Mouse (Mus musculus) liver, embryonic 12.5 days (tissue): ENCODE data around the gene Vps8. TPM values are rescaled to one million over a fixed set of nuclear protein-coding genes. Genes with fewer than 3 reads are reported as not detected.

Experiments used
- ATAC-seq: fragments of 200-750 bp; cut with Nextera tagmentation; 2 replicates; pipeline ENCODE4 v1.8.0; 2017; ENCODE audit warnings: moderate number of reproducible peaks, mild to moderate bottlenecking, moderate library complexity
- H3K27ac ChIP-seq: fragments of 300-500 bp; sonication (generic); 2 replicates; pipeline ENCODE4 v1.5.1; 2016; ENCODE audit warnings: mild to moderate bottlenecking
- H3K27me3 ChIP-seq: fragments of 300-500 bp; sonication (generic); replicated peaks from 2 replicates; pipeline ENCODE4 v1.6.1; 2016; ENCODE audit warnings: mild to moderate bottlenecking, moderate library complexity
- H3K36me3 ChIP-seq: fragments of 300-500 bp; sonication (generic); 2 replicates; pipeline ENCODE4 v1.6.1; 2016; ENCODE audit warnings: mild to moderate bottlenecking, moderate library complexity
- H3K4me1 ChIP-seq: fragments of 300-500 bp; sonication (generic); 2 replicates; pipeline ENCODE4 v1.6.1; 2016
- H3K4me2 ChIP-seq: fragments of 300-500 bp; sonication (generic); 2 replicates; pipeline ENCODE4 v1.6.1; 2016; ENCODE audit warnings: mild to moderate bottlenecking, moderate library complexity
- H3K4me3 ChIP-seq: fragments of 300-500 bp; sonication (generic); 2 replicates; pipeline ENCODE4 v1.5.1; 2016; ENCODE audit warnings: mild to moderate bottlenecking, moderate library complexity
- H3K9ac ChIP-seq: fragments of 300-500 bp; sonication (generic); 2 replicates; pipeline ENCODE4 v1.6.1; 2016; ENCODE audit warnings: mild to moderate bottlenecking, moderate library complexity
- H3K9me3 ChIP-seq: fragments of 300-500 bp; sonication (generic); replicated peaks from 2 replicates; pipeline ENCODE4 v1.6.1; 2016; ENCODE audit warnings: mild to moderate bottlenecking, moderate library complexity
- whole genome bisulfite sequencing: fragments of 180-500 bp; shearing (Covaris S2); methylation state at CpG from one replicate; pipeline ENCODE4 v1.1.7; 2016; ENCODE audit not compliant: insufficient replicate concordance; 5-methylcytosine and 5-hydroxymethylcytosine counted together
- polyA plus RNA-seq: library from polyadenylated mRNA; unstranded; fragments of >200 nt; fragmentation: Nextera tagmentation; extraction: Ambion mirVana; gene quantifications from 2 replicates; pipeline ENCODE4 v1.2.1, GENCODE M21; 2016

Vps8 gene
- polyA plus RNA-seq, 1 experiment from 2014 or later, result 10.0 TPM

- H3K36me3 ChIP-seq, result no peaks in the 10 kb centered on the region
- H3K4me1 ChIP-seq, result no peaks in the 10 kb centered on the region
- no peak overlapping the region for H3K4me2 ChIP-seq
- H3K4me3 ChIP-seq, result no peak overlapping the region
- no peak for ATAC-seq
- H3K27ac ChIP-seq, result no peak overlapping the region
- H3K27me3 ChIP-seq, result no peaks in the 10 kb centered on the region; the same call in 1 of the 2 replicates
- H3K9me3 ChIP-seq, result no peaks in the 10 kb centered on the region
- no peak overlapping the region for H3K9ac ChIP-seq
Observed at GRCm38 (mm10) chr16:21411779-21412178, 11.1 kb upstream of the Vps8 start.

GRCm38 (mm10) chr16:21412593-21413047 lies 10.3 kb upstream of the Vps8 start:
- Histone ChIP-seq H3K4me3 (no peak overlapping the region), H3K36me3 (no peaks in the 10 kb centered on the region), H3K4me2 (no peak overlapping the region), H3K9ac (no peak overlapping the region), H3K4me1 (peaks cover 6% of the 10 kb centered on the region; the same call in 1 of the 2 replicates), H3K27ac (no peak overlapping the region), H3K9me3 (no peaks in the 10 kb centered on the region), H3K27me3 (no peaks in the 10 kb centered on the region; the same call in 1 of the 2 replicates)
- peak; percentile 37; the same call in 1 of the 2 replicates for ATAC-seq
- WGBS, result 16% methylated on average over 8 of the region's 8 CpGs

GRCm38 (mm10) chr16:21413819-21414218 lies 9.1 kb upstream of the Vps8 start:
- peaks cover 14% of the 10 kb centered on the region; the same call in 1 of the 2 replicates for H3K4me1 ChIP-seq
- no peak overlapping the region for H3K27ac ChIP-seq
- no peak overlapping the region for H3K9ac ChIP-seq
- no peak overlapping the region for H3K4me2 ChIP-seq
- H3K27me3 ChIP-seq, result no peaks in the 10 kb centered on the region; the same call in 1 of the 2 replicates
- no peak for ATAC-seq
- 55% methylated on average over 3 of the region's 3 CpGs for WGBS
- no peak overlapping the region for H3K4me3 ChIP-seq
- no peaks in the 10 kb centered on the region for H3K9me3 ChIP-seq
- H3K36me3 ChIP-seq, result no peaks in the 10 kb centered on the region

- H3K27ac ChIP-seq, result no peak overlapping the region
- H3K9me3 ChIP-seq, result no peaks in the 10 kb centered on the region
- no peak for ATAC-seq
- H3K27me3 ChIP-seq, result no peaks in the 10 kb centered on the region; the same call in 1 of the 2 replicates
- WGBS, result 79% methylated on average over 8 of the region's 8 CpGs
- H3K9ac ChIP-seq, result no peak overlapping the region
- peaks cover 14% of the 10 kb centered on the region; the same call in 1 of the 2 replicates for H3K4me1 ChIP-seq
- H3K4me2 ChIP-seq, result no peak overlapping the region
- no peak overlapping the region for H3K4me3 ChIP-seq
- no peaks in the 10 kb centered on the region for H3K36me3 ChIP-seq
Observed at GRCm38 (mm10) chr16:21415128-21415527, 7.8 kb upstream of the Vps8 start.

- Histone ChIP-seq H3K9ac (no peak overlapping the region), H3K36me3 (no peaks in the 10 kb centered on the region), H3K27ac (peak overlapping the region; percentile 67; the same call in 1 of the 2 replicates), H3K4me2 (no peak overlapping the region), H3K4me1 (peaks cover 21% of the 10 kb centered on the region), H3K27me3 (no peaks in the 10 kb centered on the region; the same call in 1 of the 2 replicates), H3K9me3 (no peaks in the 10 kb centered on the region), H3K4me3 (no peak overlapping the region)
- ATAC-seq, result peak; percentile 52; the same call in 1 of the 2 replicates
- 53% methylated on average over 5 of the region's 5 CpGs for WGBS
Observed at GRCm38 (mm10) chr16:21418012-21418411, 4.9 kb upstream of the Vps8 start.

- Histone ChIP-seq H3K4me1 (peaks cover 25% of the 10 kb centered on the region), H3K9me3 (no peaks in the 10 kb centered on the region), H3K9ac (peak overlapping the region; percentile 93), H3K4me2 (peak overlapping the region; percentile 97), H3K36me3 (no peaks in the 10 kb centered on the region), H3K4me3 (peak overlapping the region; percentile 89), H3K27ac (peak overlapping the region; percentile 87), H3K27me3 (no peaks in the 10 kb centered on the region)
- ATAC-seq, result peak; percentile 55; the same call in 1 of the 2 replicates
- 3% methylated on average over 10 of the region's 10 CpGs for WGBS
Observed at GRCm38 (mm10) chr16:21423546-21423910, 610 bp downstream of the Vps8 start.

- no peak for ATAC-seq
- Histone ChIP-seq H3K4me1 (peaks cover 22% of the 10 kb centered on the region), H3K4me2 (no peak overlapping the region), H3K27me3 (no peaks in the 10 kb centered on the region), H3K4me3 (no peak overlapping the region), H3K9ac (no peak overlapping the region), H3K9me3 (0 out of 2 replicates have a peak, but pooled peaks cover 5% of the 10 kb centered on the region), H3K27ac (no peak overlapping the region), H3K36me3 (peaks cover 10% of the 10 kb centered on the region)
- WGBS, result 44% methylated on average over 5 of the region's 5 CpGs
Observed at GRCm38 (mm10) chr16:21428131-21428530, 5.2 kb downstream of the Vps8 start.

- Histone ChIP-seq H3K9ac (no peak overlapping the region), H3K4me3 (no peak overlapping the region), H3K27me3 (no peaks in the 10 kb centered on the region), H3K36me3 (peaks cover 10% of the 10 kb centered on the region), H3K9me3 (0 out of 2 replicates have a peak, but pooled peaks cover 5% of the 10 kb centered on the region), H3K27ac (no peak overlapping the region), H3K4me2 (no peak overlapping the region), H3K4me1 (peaks cover 10% of the 10 kb centered on the region)
- WGBS, result 80% methylated on average over 2 of the region's 2 CpGs
- no peak for ATAC-seq
Observed at GRCm38 (mm10) chr16:21430377-21431060, 7.6 kb downstream of the Vps8 start.

GRCm38 (mm10) chr16:21431614-21432013 lies 8.7 kb downstream of the Vps8 start:
- no peak overlapping the region for H3K4me3 ChIP-seq
- H3K27me3 ChIP-seq, result no peaks in the 10 kb centered on the region
- H3K27ac ChIP-seq, result no peak overlapping the region
- 0 out of 2 replicates have a peak, but pooled peaks cover 5% of the 10 kb centered on the region for H3K9me3 ChIP-seq
- no peak overlapping the region for H3K4me2 ChIP-seq
- H3K9ac ChIP-seq, result no peak overlapping the region
- peaks cover 10% of the 10 kb centered on the region for H3K4me1 ChIP-seq
- 71% methylated on average over 3 of the region's 3 CpGs for WGBS
- ATAC-seq, result no peak
- H3K36me3 ChIP-seq, result peaks cover 15% of the 10 kb centered on the region

- Histone ChIP-seq H3K27ac (no peak overlapping the region), H3K4me1 (peaks cover 4% of the 10 kb centered on the region), H3K27me3 (no peaks in the 10 kb centered on the region), H3K9ac (no peak overlapping the region), H3K36me3 (peaks cover 18% of the 10 kb centered on the region), H3K4me3 (no peak overlapping the region), H3K9me3 (0 out of 2 replicates have a peak, but pooled peaks cover 5% of the 10 kb centered on the region), H3K4me2 (no peak overlapping the region)
- ATAC-seq, result no peak
- 36% methylated on average over 3 of the region's 3 CpGs for WGBS
Observed at GRCm38 (mm10) chr16:21433543-21433942, 10.6 kb downstream of the Vps8 start.

GRCm38 (mm10) chr16:21441012-21441411 lies 18.1 kb downstream of the Vps8 start:
- Histone ChIP-seq H3K4me3 (no peak overlapping the region), H3K4me2 (no peak overlapping the region), H3K36me3 (peaks cover 26% of the 10 kb centered on the region), H3K27me3 (no peaks in the 10 kb centered on the region), H3K9me3 (no peaks in the 10 kb centered on the region), H3K9ac (no peak overlapping the region), H3K4me1 (no peaks in the 10 kb centered on the region), H3K27ac (no peak overlapping the region)
- no peak for ATAC-seq

- H3K27me3 ChIP-seq, result no peaks in the 10 kb centered on the region
- H3K4me3 ChIP-seq, result no peak overlapping the region
Observed at GRCm38 (mm10) chr16:21445026-21445625, 22.2 kb downstream of the Vps8 start.

More at GRCm38 (mm10) chr16:21445026-21445625, 22.2 kb downstream of the Vps8 start:
- Histone ChIP-seq H3K9ac (no peak overlapping the region), H3K36me3 (peaks cover 20% of the 10 kb centered on the region; the same call in 1 of the 2 replicates), H3K9me3 (no peaks in the 10 kb centered on the region), H3K27ac (no peak overlapping the region), H3K4me1 (no peaks in the 10 kb centered on the region), H3K4me2 (no peak overlapping the region)
- no peak for ATAC-seq
- WGBS, result 74% methylated on average over 9 of the region's 9 CpGs
